Mouse (Mus musculus): ENCODE measurements at regions not wholly inside any gene's neighbourhood (a gene's known extent, or its start where the extent isn't known, plus 50 kb on each side); places are given as distances from the start of the nearest gene placed in this dataset.
"Not testable (repeated sequence)": the region's sequence is repeated elsewhere in the genome, so short reads cannot be mapped to it uniquely, and the experiment has no call there.

DNA sequence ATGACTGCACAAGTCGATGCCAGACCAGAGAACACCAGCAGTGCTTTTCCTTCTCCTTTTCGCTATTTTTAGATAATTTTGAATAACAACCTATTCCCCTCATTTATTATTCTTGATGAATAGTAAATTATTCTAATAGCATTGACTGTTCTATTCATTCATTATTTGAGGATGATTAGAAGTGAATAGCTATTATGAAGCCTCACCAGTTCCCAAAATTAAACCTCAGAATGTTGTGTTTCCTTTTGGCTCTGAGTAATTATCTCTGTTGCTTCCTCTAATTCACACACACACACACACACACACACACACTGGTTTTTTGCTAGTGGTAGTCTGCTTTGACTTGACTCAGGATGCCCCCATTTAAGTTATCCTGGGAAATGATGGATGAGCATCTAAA lies 540.7 kb downstream of the Cypt12 start:
- H3K4me3 ChIP-seq (ENCODE audit: low read depth, low read length): no peak overlapping the region
- WGBS: 70% methylated on average over 2 of the region's 2 CpGs
- no peak overlapping the region for H3K27ac ChIP-seq (ENCODE audit: insufficient read depth, low read depth, low read length)
- no peaks in the 10 kb centered on the region for H3K27me3 ChIP-seq (ENCODE audit: control insufficient read depth, insufficient read depth, low read length)
- no peaks in the 10 kb centered on the region for H3K4me1 ChIP-seq (ENCODE audit: control insufficient read depth, insufficient read depth, insufficient read length, low read length)
- no peaks in the 10 kb centered on the region for H3K36me3 ChIP-seq (ENCODE audit: control insufficient read depth, insufficient read depth, low read length)
- TF ChIP-seq POLR2A (IDR thresholded peaks at IDR 0.05; ENCODE audit: low read depth, low read length) (no peak), CTCF (IDR thresholded peaks at IDR 0.05; ENCODE audit: extremely low read depth, insufficient read length, insufficient replicate concordance, low read depth, low read length) (no peak)

GRCm38 (mm10) chr3:18522562-18522961 lies 574.4 kb downstream of the Cypt12 start:
- no peaks in the 10 kb centered on the region for H3K36me3 ChIP-seq (ENCODE audit: control insufficient read depth, insufficient read depth, low read length)
- 69% methylated on average over 3 of the region's 3 CpGs for WGBS
- H3K4me1 ChIP-seq (ENCODE audit: control insufficient read depth, insufficient read depth, insufficient read length, low read length): no peaks in the 10 kb centered on the region
- no peak for TF ChIP-seq POLR2A (IDR thresholded peaks at IDR 0.05; ENCODE audit: low read depth, low read length)
- TF ChIP-seq CTCF (IDR thresholded peaks at IDR 0.05; ENCODE audit: extremely low read depth, insufficient read length, insufficient replicate concordance, low read depth, low read length): no peak
- H3K27me3 ChIP-seq (ENCODE audit: control insufficient read depth, insufficient read depth, low read length): no peaks in the 10 kb centered on the region
- H3K4me3 ChIP-seq (ENCODE audit: low read depth, low read length): no peak overlapping the region
- H3K27ac ChIP-seq (ENCODE audit: insufficient read depth, low read depth, low read length): no peak overlapping the region

GRCm38 (mm10) chr3:18524011-18524410 lies 575.8 kb downstream of the Cypt12 start:
- 70% methylated on average over 2 of the region's 2 CpGs for WGBS
- no peak overlapping the region for H3K27ac ChIP-seq (ENCODE audit: insufficient read depth, low read depth, low read length)
- TF ChIP-seq POLR2A (IDR thresholded peaks at IDR 0.05; ENCODE audit: low read depth, low read length): no peak
- no peak for TF ChIP-seq CTCF (IDR thresholded peaks at IDR 0.05; ENCODE audit: extremely low read depth, insufficient read length, insufficient replicate concordance, low read depth, low read length)
- H3K36me3 ChIP-seq (ENCODE audit: control insufficient read depth, insufficient read depth, low read length): no peaks in the 10 kb centered on the region
- H3K4me1 ChIP-seq (ENCODE audit: control insufficient read depth, insufficient read depth, insufficient read length, low read length): no peaks in the 10 kb centered on the region
- H3K4me3 ChIP-seq (ENCODE audit: low read depth, low read length): no peak overlapping the region
- no peaks in the 10 kb centered on the region for H3K27me3 ChIP-seq (ENCODE audit: control insufficient read depth, insufficient read depth, low read length)

GRCm38 (mm10) chr3:18557201-18557600 lies 609.0 kb downstream of the Cypt12 start:
- Histone ChIP-seq H3K4me3 (ENCODE audit: low read depth, low read length) (no peak overlapping the region), H3K27me3 (ENCODE audit: control insufficient read depth, insufficient read depth, low read length) (no peaks in the 10 kb centered on the region), H3K4me1 (ENCODE audit: control insufficient read depth, insufficient read depth, insufficient read length, low read length) (no peaks in the 10 kb centered on the region), H3K36me3 (ENCODE audit: control insufficient read depth, insufficient read depth, low read length) (no peaks in the 10 kb centered on the region), H3K27ac (ENCODE audit: insufficient read depth, low read depth, low read length) (no peak overlapping the region)
- WGBS: 89% methylated on average over 2 of the region's 2 CpGs
- no peak for TF ChIP-seq POLR2A (IDR thresholded peaks at IDR 0.05; ENCODE audit: low read depth, low read length)
- TF ChIP-seq CTCF (IDR thresholded peaks at IDR 0.05; ENCODE audit: extremely low read depth, insufficient read length, insufficient replicate concordance, low read depth, low read length): no peak

- Histone ChIP-seq H3K27ac (ENCODE audit: insufficient read depth, low read depth, low read length) (no peak overlapping the region), H3K4me1 (ENCODE audit: control insufficient read depth, insufficient read depth, insufficient read length, low read length) (no peaks in the 10 kb centered on the region), H3K27me3 (ENCODE audit: control insufficient read depth, insufficient read depth, low read length) (no peaks in the 10 kb centered on the region), H3K36me3 (ENCODE audit: control insufficient read depth, insufficient read depth, low read length) (no peaks in the 10 kb centered on the region), H3K4me3 (ENCODE audit: low read depth, low read length) (no peak overlapping the region)
- TF ChIP-seq POLR2A (IDR thresholded peaks at IDR 0.05; ENCODE audit: low read depth, low read length) (no peak), CTCF (IDR thresholded peaks at IDR 0.05; ENCODE audit: extremely low read depth, insufficient read length, insufficient replicate concordance, low read depth, low read length) (no peak)
- 55% methylated on average over 4 of the region's 4 CpGs for whole genome bisulfite sequencing
Observed at GRCm38 (mm10) chr3:18560282-18560785, 612.1 kb downstream of the Cypt12 start.

GRCm38 (mm10) chr3:18580911-18581626 lies 632.9 kb downstream of the Cypt12 start:
- H3K27me3 ChIP-seq (ENCODE audit: control insufficient read depth, insufficient read depth, low read length); H3K36me3 ChIP-seq (ENCODE audit: control insufficient read depth, insufficient read depth, low read length); H3K27ac ChIP-seq (ENCODE audit: insufficient read depth, low read depth, low read length); H3K4me1 ChIP-seq (ENCODE audit: control insufficient read depth, insufficient read depth, insufficient read length, low read length); H3K4me3 ChIP-seq (ENCODE audit: low read depth, low read length): not testable (repeated sequence)
- 69% methylated on average over 12 of the region's 12 CpGs for WGBS

DNA sequence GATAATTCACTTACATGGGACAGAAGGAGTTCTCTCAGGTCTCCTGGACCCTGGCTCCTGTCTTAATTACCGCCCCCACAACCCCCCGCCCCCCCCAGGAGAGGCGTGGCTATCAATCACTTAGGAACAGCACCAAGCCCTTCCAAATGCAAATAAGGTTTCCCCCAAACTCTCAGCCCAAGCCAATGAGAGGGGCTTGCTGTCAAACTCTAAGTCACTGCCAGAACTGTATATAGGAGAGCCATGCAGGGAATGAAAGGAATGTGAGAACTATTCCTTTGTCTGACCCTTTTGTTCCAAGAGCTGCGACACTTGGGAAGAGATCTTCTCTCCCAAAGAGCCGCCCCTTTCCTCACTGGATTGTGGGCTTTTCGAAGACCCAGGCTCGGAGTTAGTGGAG lies 672.4 kb downstream of the Cypt12 start:
- H3K4me1 ChIP-seq (ENCODE audit: control insufficient read depth, insufficient read depth, insufficient read length, low read length): peaks cover 2% of the 10 kb centered on the region; the same call in 1 of the 2 replicates
- H3K27ac ChIP-seq (ENCODE audit: insufficient read depth, low read depth, low read length): no peak overlapping the region
- no peak overlapping the region for H3K4me3 ChIP-seq (ENCODE audit: low read depth, low read length)
- WGBS: 53% methylated on average over 7 of the region's 7 CpGs
- no peaks in the 10 kb centered on the region for H3K36me3 ChIP-seq (ENCODE audit: control insufficient read depth, insufficient read depth, low read length)
- no peak for TF ChIP-seq POLR2A (IDR thresholded peaks at IDR 0.05; ENCODE audit: low read depth, low read length)
- TF ChIP-seq CTCF (IDR thresholded peaks at IDR 0.05; ENCODE audit: extremely low read depth, insufficient read length, insufficient replicate concordance, low read depth, low read length): no peak
- no peaks in the 10 kb centered on the region for H3K27me3 ChIP-seq (ENCODE audit: control insufficient read depth, insufficient read depth, low read length)

Measured in small intestine, adult 2 months (tissue).